Mouse (Mus musculus) embryonic stem cell, embryonic (primary cell): ENCODE data around the gene Oma1.

Experiments
- CTCF ChIA-PET, 4 experiments: fragments of 300-600 bp in 2 of 4; fragments of 350-600 bp in 2 of 4; sonication (Branson Sonifier 250); formaldehyde crosslinking; loops; one replicate each; lab custom pipeline; 2022; ENCODE audit warnings: inconsistent platforms in 2 of 4; lab: Charles Lee
- POLR2A ChIA-PET, 4 experiments: fragments of 300-600 bp in 2 of 4; fragments of 350-600 bp in 2 of 4; sonication (Branson Sonifier 250); formaldehyde crosslinking; loops; one replicate each; lab custom pipeline; 2022; ENCODE audit warnings: antibody characterized with exemption in 4 of 4, inconsistent platforms in 1 of 4; lab: Charles Lee

Gene Oma1

DNA sequence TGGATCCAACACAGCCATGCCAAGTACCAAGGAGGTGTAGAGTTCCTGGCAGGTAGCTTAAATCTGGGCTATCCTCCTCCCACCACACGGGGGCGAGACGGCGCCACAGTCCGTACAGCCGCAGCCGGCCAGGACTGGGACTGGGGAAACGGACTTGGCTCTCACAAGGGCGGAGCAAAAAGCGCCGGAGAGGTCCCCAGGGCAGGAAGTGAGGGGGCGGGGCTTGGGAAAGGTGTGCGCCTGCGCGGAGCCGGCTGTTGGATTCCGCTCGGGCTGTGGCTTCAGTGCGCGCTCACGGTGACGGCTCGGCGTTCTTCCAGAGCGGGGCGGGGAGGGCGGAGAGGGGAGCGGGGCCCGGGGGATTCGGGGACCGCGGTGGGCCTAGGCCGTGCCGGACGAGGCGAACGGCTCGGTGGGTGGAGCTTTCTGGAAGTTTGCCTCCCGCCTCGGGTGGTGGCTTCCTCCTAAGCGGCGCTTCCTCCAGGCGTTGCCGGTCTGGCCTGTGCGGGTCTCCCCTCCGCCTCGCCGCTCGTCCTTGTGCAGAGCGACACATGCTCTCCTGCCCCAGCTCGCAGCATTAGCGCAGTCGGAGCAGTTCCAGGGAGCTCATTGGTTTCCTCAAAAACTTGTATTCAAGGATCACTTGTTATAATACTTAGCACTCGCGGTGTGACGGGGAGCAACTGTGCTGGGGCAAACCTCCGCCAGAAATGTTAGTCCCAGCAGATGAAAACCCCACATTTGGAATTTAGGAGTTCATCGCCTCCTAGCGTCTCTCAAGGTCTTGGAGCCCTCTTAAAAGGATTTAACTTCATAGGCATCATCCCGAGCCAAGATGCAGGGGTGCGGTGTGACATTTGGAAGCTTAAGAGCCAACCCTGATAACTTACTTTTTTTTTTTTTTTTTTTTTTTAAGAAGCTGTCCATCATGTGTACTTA, at the start of gene Oma1:
TSS of gene Oma1 (plus strand) at position 226 of the 939 bp plus-strand sequence.
- CTCF ChIA-PET, result interaction anchor here (0.5 to 1.6 kb wide), 17 partner anchors 8 to 1316 kb away, joined by 3 to 6 read pairs (median 4); partner anchors contain the start of genes Slc35d1 (in 2 of the 4), Mier1 (in 1 of the 4) and Wdr78 (in 1 of the 4)

DNA sequence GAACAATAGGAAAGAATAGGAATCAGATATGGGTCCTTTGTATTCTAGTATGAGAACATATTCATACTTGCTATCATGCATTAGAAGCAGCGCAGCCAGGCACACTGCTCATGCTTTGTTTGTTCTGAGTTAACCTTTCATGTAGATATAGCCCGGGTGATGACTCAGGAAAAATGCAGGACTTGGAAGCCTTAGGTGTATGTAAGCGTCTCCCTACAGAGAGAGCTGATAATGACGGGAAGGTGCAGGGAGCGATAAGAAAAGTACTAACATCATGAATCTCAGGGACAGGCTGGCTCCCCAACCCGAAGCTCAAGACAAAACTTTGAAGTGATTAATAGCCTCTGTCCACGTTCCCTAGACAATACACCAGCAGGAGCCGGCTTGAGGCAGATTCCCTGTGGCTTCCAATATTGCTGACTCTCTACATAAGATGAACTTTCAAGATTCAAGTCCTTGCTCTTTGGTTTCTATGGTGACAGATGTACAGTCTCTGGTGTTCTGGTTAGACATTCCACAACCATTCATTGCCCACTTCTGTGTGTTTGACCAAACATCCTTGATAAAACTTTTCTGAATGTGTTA, 49.7 kb upstream of the Oma1 start:
- POLR2A ChIA-PET, result no interaction called here
- CTCF ChIA-PET, result no interaction called here

More for the DNA sequence above, at the start of gene Oma1:
- POLR2A ChIA-PET, result interaction anchor here (0.5 to 2.8 kb wide), 39 partner anchors 8 to 1599 kb away, joined by 3 to 14 read pairs (median 4); partner anchors contain the start of genes Slc35d1 (in 2 of the 4), Mier1 (in 1 of the 4) and Wdr78 (in 1 of the 4)

DNA sequence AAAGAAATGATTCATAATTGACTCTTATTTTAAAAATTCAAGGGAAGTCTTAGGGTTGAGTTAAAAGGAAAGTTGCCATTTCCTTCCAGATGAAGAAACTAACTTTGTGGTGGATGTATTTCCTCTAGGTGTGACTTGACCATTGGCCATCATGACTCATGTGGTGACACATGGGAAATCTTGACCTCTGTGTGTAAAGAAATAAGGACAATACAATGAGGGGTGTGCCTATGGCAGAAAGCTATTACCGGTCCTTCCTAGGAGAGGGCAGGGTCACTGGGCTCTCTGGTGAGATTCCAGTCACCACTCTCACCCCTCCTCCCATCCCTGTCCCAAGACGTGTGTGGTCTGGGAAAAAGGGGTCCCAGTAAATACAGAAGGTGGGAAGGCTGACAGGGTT, 48.4 kb upstream of the Oma1 start:
- CTCF ChIA-PET, result no interaction called here

DNA sequence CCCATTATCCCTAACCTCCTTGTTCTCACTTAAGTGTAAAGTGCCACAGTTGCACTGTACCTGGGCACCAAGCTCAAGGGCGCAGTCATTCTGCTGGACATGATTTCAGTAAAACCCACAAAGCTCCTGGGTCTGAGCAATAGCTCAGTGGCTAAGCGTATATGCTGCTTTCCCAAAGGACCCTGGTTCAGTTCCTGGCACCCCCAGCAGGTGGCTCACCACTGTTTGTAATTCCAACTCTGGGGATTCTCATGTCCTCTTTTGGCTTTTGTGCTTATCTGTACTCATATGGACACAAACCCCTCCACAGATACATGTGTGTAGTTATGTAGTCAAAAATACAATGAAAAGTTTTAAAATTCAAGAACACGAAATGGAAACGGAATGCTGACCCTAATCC, 44.3 kb upstream of the Oma1 start:
- ChIA-PET CTCF (interaction anchor here in 3 of 4 experiments (0.5 to 1.3 kb wide), 10 partner anchors 11 to 454 kb away, joined by 3 to 5 read pairs (median 3); partner anchors contain the start of gene Slc35d1 (in 1 of the 3)), POLR2A (interaction anchor here in 2 of 4 experiments (0.6 kb wide), 2 partner anchors 44 to 351 kb away, joined by 3 read pairs; no protein-coding TSS in a partner anchor)

More for the DNA sequence above, 48.4 kb upstream of the Oma1 start:
- POLR2A ChIA-PET, result interaction anchor here in 1 of 4 experiments (0.6 kb wide), 1 partner anchor 25 kb away, joined by 4 read pairs; no protein-coding TSS in a partner anchor

DNA sequence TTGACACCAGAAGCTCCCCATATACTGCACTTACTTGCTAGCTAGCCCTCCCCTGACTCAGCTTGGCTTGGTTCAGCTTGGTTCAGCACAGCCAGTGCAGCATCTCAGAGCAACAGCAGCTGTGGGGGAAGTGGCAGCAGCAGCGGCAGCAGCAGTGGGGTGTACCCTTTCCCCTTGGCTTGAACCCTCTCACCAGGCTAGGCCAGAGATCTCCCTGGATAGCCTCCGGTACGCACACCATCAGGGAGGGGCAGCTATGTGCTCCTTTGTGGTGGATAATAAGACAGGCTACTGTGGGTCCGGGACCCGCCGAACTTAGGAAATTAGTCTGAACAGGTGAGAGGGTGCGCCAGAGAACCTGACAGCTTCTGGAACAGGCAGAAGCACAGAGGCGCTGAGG, 40.6 kb upstream of the Oma1 start:
- POLR2A ChIA-PET, result interaction anchor here (0.5 to 2.2 kb wide), 18 partner anchors 8 to 979 kb away, joined by 3 to 14 read pairs (median 4); partner anchors contain the start of genes Oma1 (in 3 of the 4), Slc35d1 (in 3 of the 4) and Mier1 (in 1 of the 4)
- CTCF ChIA-PET, result interaction anchor here in 1 of 4 experiments (0.8 kb wide), 1 partner anchor 42 kb away, joined by 3 read pairs; no protein-coding TSS in a partner anchor

DNA sequence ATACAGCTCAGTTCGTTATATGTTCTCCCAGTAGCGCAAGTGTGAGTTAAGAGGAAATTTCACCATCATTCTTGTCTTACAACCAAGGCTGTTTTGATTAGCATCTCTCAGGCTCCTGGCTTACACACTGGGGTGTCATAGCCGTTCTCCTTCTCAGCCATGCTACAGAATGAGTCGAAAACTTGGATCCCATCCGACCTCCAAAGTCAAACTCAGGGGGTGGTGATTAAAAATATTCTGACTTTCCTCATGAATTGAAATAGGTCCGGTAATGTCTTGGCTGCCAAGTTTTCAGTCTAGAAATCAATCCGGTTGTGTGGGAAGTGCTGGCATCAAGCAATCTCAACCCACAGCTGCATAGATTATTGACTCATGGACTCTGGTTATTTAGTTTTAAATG, 25.3 kb upstream of the Oma1 start:
- POLR2A ChIA-PET, result no interaction called here
- CTCF ChIA-PET, result no interaction called here

DNA sequence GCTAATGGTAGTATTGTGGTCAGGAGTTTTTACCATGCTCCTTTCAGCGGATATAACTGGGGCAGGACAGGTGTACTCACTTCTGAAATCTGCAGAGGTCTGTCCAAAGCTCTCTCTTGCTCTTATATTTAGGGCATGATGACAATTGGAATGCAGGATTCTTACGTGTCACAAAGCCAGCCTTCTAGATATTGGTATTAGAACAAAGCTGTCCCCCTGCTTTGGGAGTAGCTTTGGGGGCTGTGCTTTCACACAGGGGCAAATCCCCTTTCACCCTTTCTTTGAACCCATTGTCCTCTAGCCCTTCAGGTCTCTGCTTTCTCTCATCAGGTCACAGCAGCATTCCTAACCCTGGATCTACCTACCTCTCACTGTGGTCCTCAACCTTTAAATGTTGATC, 22.8 kb upstream of the Oma1 start, which contains the start of gene 4921539E11Rik:
TSS of gene 4921539E11Rik (minus strand) at position 101 of the 400 bp plus-strand sequence.
- ChIA-PET CTCF (interaction anchor here in 1 of 4 experiments (0.6 kb wide), 1 partner anchor 71 kb away, joined by 3 read pairs; no protein-coding TSS in a partner anchor), POLR2A (no interaction called here)

DNA sequence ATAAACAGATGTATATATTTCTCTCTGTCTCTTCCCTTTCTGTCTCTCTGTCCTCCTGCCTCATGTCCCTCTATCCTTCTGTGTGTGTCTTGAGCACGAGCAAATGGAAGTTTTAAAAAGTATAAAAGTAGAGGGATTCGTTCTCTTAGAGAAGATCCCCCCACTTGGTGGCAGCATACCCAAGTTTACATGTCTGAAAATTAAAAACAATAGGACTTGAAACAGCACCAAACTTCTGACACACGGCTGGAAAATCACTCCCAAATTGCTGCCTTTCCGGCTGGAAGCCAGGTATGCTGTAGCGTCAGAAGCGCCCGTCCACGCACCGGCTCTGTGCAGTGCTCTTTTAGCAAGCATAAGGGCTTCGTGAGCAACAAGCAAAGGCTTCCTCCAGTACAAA, 14.3 kb upstream of the Oma1 start:
- ChIA-PET CTCF (interaction anchor here in 1 of 4 experiments (1.1 kb wide), 1 partner anchor 14 kb away, joined by 4 read pairs; the partner anchor contains the start of gene Oma1), POLR2A (no interaction called here)

DNA sequence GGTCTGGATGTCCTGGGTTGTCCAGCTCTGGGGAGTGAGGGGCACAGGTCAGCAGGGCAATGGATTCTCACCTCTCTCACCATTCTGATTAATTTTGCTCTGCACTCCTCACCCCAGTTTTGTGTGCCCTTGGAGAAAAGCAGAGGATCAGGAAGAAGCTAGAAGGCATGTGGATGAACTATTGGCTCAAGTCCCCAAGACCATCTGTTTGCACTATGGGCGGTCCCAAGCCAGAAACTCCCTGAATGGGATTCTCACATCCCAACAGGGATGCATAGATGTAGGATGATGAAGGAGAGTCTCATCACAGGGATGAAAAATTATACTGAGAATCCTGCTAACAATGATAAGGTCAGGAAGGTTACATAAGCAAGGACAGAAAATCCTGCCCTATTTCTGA, 9.8 kb upstream of the Oma1 start:
- ChIA-PET CTCF (no interaction called here), POLR2A (no interaction called here)

DNA sequence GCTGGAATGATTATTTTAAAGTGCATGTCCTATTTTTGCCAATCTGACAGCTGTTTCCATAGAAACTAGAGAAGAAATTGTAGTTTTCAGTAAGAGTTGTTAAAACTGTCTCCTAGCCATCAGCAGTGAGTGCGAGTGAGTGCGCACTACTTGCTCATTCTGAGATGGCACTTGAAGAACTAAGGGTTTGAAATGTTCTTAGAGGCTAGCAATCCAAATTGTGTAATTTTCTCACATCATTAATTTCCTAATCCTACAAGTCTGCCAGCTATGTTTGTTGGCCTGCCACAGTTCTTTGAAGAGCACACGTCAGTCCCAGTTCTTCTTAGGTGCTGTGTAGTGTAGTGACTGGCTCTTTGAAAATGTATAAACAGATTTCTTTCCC, 906 bp downstream of the Oma1 start:
- ChIA-PET CTCF (interaction anchor here in 3 of 4 experiments (0.6 to 1.0 kb wide), 5 partner anchors 21 to 357 kb away, joined by 3 to 4 read pairs (median 3); no protein-coding TSS in a partner anchor), POLR2A (interaction anchor here in 3 of 4 experiments (0.6 to 2.8 kb wide), 17 partner anchors 11 to 1425 kb away, joined by 3 to 14 read pairs (median 5); partner anchors contain the start of gene Slc35d1 (in 2 of the 3))

DNA sequence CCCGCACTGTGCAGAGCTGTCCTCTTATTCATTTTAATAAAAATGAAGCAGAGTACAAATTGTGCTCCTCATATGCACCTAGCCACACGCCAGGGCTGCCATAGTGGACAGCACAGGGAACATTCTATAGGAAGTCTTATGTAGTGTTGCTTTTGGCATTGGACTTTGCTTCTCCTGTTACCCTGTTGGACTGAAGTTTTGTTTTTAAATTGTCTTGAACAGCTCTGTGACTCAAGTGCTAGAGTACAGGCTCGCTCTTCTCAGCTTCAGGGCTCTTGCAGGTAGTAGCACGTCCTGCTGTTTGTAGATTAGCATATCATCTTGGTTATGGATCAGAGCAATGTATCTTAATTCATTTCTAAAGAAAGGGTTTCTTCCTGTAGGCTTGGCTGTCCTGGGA, 2.2 kb downstream of the Oma1 start:
- ChIA-PET POLR2A (no interaction called here), CTCF (no interaction called here)

DNA sequence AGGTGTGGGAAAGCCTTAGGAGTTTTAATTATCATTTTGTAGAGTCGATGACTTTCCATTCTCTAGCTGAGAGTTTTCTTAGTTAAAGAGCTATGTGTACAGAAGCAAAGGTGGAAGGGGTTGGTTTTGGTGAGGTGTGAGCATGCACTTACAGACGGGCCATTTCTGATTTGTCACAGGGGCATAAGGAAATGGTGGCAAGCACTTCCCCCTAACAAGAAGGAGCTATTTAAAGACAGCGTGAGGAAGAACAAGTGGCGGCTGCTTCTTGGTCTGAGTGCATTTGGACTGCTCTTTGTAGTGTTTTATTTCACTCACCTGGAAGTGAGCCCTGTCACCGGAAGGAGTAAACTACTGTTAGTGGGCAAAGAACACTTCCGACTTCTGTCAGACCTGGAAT, 7.8 kb downstream of the Oma1 start:
- CTCF ChIA-PET, result interaction anchor here in 1 of 4 experiments (1.1 kb wide), 1 partner anchor 8 kb away, joined by 3 read pairs; no protein-coding TSS in a partner anchor
- POLR2A ChIA-PET, result interaction anchor here in 2 of 4 experiments (1.1 to 1.8 kb wide), 3 partner anchors 8 to 9 kb away, joined by 3 to 4 read pairs (median 3); partner anchors contain the start of gene Oma1 (in 2 of the 2)

DNA sequence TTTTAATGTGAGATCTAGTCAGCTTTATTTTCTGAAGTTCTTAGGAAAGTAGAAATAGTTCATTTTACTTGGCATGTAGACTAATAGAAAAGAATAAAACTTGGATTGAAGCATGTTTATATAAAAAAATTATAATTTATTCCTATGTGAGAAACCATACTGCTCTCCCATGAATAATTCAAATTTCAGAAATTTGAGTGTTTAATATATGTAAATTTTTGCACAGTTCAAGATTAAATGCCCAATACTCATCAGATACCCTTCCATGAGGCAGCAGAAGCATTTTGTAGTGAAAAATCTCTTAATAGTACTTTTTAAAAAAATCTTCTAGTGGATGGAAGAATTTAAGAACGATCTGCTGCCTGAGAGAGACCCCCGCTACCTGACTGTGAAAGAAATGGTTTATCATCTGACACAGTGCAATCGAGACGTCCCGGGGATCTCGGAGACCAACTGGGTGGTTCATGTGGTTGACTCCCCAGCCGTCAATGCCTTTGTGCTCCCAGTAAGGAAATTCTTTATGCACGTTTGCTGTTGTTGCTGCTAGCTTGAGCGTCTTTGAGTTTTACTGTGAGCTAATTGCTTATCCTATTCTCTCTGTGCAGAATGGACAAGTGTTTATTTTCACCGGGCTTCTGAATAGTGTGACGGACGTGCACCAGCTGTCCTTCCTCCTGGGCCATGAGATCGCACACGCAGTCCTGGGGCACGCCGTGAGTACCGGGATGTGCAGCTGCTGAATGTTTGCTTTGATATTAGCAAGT, 11.3 kb downstream of the Oma1 start:
- ChIA-PET CTCF (interaction anchor here in 1 of 4 experiments (0.6 kb wide), 1 partner anchor 1550 kb away, joined by 3 read pairs; no protein-coding TSS in a partner anchor), POLR2A (interaction anchor here in 2 of 4 experiments (0.6 to 1.6 kb wide), 2 partner anchors 11 to 148 kb away, joined by 4 read pairs; partner anchors contain the start of gene Oma1 (in 1 of the 2))

DNA sequence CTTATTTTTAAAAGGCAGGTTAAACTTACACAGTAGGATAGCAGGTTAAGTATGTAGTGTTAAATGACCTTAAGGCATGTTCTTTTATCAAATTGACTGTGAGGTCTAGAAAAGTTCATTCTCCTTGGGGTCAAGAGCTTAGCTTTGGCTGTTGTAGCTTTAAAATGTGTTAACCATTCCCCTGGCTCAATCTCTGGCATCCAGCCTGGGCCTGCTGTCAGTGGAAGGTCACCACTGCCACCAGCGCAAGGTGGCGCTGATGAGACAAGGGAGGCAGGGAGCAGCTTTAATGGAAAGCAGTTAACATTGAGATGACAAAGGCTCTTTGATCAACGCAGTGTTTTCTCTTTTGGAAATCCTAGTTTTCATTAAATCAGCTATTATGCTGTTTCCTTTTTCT, 13.4 kb downstream of the Oma1 start:
- ChIA-PET POLR2A (interaction anchor here in 1 of 4 experiments (1.0 kb wide), 1 partner anchor 10 kb away, joined by 4 read pairs; no protein-coding TSS in a partner anchor), CTCF (interaction anchor here in 2 of 4 experiments (0.6 kb wide), 2 partner anchors 9 to 14 kb away, joined by 3 read pairs; partner anchors contain the start of gene Oma1 (in 1 of the 2))

DNA sequence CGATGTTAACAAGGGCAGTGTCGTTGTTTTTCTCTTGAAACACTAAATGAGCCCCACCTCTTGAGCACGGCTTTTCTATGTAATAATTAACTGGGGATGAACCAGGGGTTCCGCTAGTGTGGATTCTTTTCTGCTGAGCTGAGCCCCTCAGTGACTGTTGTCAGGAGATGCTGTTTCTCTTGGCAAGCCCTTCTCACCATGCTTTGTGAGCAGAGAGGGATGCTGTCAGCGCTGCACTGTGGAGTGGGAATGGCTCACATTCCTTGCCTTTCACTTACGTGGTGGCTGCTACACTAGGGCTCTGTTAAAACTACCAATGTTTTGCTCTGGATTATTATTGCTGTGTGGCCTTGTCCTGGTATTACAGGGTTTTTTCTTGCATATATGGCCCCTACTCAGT, 15.7 kb downstream of the Oma1 start:
- ChIA-PET CTCF (interaction anchor here in 1 of 4 experiments (0.5 kb wide), 1 partner anchor 595 kb away, joined by 3 read pairs; no protein-coding TSS in a partner anchor), POLR2A (interaction anchor here in 1 of 4 experiments (1.6 to 2.1 kb wide), 2 partner anchors 12 to 15 kb away, joined by 4 to 12 read pairs; partner anchors contain the start of gene Oma1)

DNA sequence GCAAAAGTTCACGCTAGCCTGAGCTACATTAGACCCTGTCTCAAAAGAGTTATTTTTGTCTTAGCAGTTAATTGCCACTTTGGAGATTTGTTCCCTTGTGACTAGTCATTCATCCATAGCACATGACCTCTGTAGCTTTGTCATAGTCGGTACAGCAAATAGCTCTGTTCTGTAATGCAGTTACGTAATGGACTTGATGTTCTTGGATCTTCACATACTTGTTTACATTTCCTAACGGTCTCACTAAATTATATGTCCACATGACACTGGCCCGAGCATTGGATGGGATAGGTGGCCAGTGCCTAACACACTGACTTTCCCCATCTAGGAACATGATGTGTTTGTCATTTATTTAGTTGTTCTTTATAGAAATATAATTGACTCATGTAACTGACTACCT, 21.5 kb downstream of the Oma1 start:
- POLR2A ChIA-PET, result no interaction called here

DNA sequence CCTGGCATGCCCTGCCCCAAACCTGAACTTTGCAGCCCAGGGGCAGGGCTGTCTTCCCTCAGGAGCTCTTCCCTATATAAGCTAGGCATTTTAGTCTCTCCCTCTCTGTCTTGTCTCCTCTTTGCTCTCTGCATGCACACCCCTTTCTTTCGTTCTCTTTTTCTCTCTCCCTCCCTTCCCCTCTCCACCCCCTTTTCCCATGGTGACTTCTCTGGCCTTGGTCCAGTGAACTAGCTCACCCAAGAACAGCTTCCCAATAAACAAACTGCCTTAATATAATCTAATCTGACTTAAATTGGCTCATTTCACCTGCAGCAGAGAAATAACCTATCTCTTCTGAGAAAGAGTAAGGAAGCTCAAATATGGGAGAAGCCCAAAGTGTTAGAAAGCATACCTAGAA, 27.1 kb downstream of the Oma1 start:
- CTCF ChIA-PET, result interaction anchor here in 1 of 4 experiments (0.5 kb wide), 1 partner anchor 502 kb away, joined by 6 read pairs; no protein-coding TSS in a partner anchor
- POLR2A ChIA-PET, result interaction anchor here in 1 of 4 experiments (1.7 kb wide), 1 partner anchor 11 kb away, joined by 4 read pairs; no protein-coding TSS in a partner anchor

More for the DNA sequence above, 21.5 kb downstream of the Oma1 start:
- CTCF ChIA-PET, result interaction anchor here in 1 of 4 experiments (1.6 kb wide), 1 partner anchor 22 kb away, joined by 4 read pairs; the partner anchor contains the start of gene Oma1
